Mouse (Mus musculus): Measurements from ENCODE around the gene Psmd9. TPM values are rescaled to one million over a fixed set of nuclear protein-coding genes. Genes with fewer than 3 reads are reported as not detected.

The Psmd9 gene
- polyA plus RNA-seq, 1 experiment, result 36.3 TPM

- Histone ChIP-seq H3K4me3 (ENCODE audit: control insufficient read depth, low read depth, low read length) (no peak overlapping the region), H3K27me3 (ENCODE audit: control insufficient read depth, insufficient read depth, low read length) (no peaks in the 10 kb centered on the region), H3K27ac (ENCODE audit: control insufficient read depth, insufficient read depth, low read depth, low read length) (no peak overlapping the region), H3K36me3 (ENCODE audit: control insufficient read depth, insufficient read depth, low read length) (no peaks in the 10 kb centered on the region; the same call in 1 of the 2 replicates), H3K4me1 (ENCODE audit: control insufficient read depth, insufficient read depth, low read length) (no peaks in the 10 kb centered on the region)
- TF ChIP-seq CTCF (IDR thresholded peaks at IDR 0.05; ENCODE audit: control insufficient read depth, insufficient read depth, insufficient replicate concordance, low read depth, low read length), result no peak; the same call in 1 of the 2 replicates
- no peak for TF ChIP-seq POLR2A (IDR thresholded peaks at IDR 0.05; ENCODE audit: control insufficient read depth, low read depth, low read length)
These were observed 127.1 kb downstream of the Psmd9 start for GRCm38 (mm10) chr5:123296224-123296806.

GRCm38 (mm10) chr5:123296972-123297754, 128.0 kb downstream of the Psmd9 start:
- no peaks in the 10 kb centered on the region for H3K4me1 ChIP-seq (ENCODE audit: control insufficient read depth, insufficient read depth, low read length)
- TF ChIP-seq POLR2A (IDR thresholded peaks at IDR 0.05; ENCODE audit: control insufficient read depth, low read depth, low read length) (no peak), CTCF (IDR thresholded peaks at IDR 0.05; ENCODE audit: control insufficient read depth, insufficient read depth, insufficient replicate concordance, low read depth, low read length) (no peak)

GRCm38 (mm10) chr5:123297830-123298229, 128.6 kb downstream of the Psmd9 start:
- H3K27me3 ChIP-seq (ENCODE audit: control insufficient read depth, insufficient read depth, low read length), result no peaks in the 10 kb centered on the region
- no peaks in the 10 kb centered on the region for H3K4me1 ChIP-seq (ENCODE audit: control insufficient read depth, insufficient read depth, low read length)
- H3K27ac ChIP-seq (ENCODE audit: control insufficient read depth, insufficient read depth, low read depth, low read length), result no peak overlapping the region
- TF ChIP-seq POLR2A (IDR thresholded peaks at IDR 0.05; ENCODE audit: control insufficient read depth, low read depth, low read length) (no peak), CTCF (IDR thresholded peaks at IDR 0.05; ENCODE audit: control insufficient read depth, insufficient read depth, insufficient replicate concordance, low read depth, low read length) (no peak)
- H3K36me3 ChIP-seq (ENCODE audit: control insufficient read depth, insufficient read depth, low read length), result no peaks in the 10 kb centered on the region; the same call in 1 of the 2 replicates
- H3K4me3 ChIP-seq (ENCODE audit: control insufficient read depth, low read depth, low read length), result no peak overlapping the region

More at GRCm38 (mm10) chr5:123296972-123297754, 128.0 kb downstream of the Psmd9 start:
- Histone ChIP-seq H3K27me3 (ENCODE audit: control insufficient read depth, insufficient read depth, low read length) (no peaks in the 10 kb centered on the region), H3K4me3 (ENCODE audit: control insufficient read depth, low read depth, low read length) (no peak overlapping the region; the same call in 1 of the 2 replicates), H3K27ac (ENCODE audit: control insufficient read depth, insufficient read depth, low read depth, low read length) (no peak overlapping the region), H3K36me3 (ENCODE audit: control insufficient read depth, insufficient read depth, low read length) (no peaks in the 10 kb centered on the region; the same call in 1 of the 2 replicates)

- no peaks in the 10 kb centered on the region for H3K27me3 ChIP-seq (ENCODE audit: control insufficient read depth, insufficient read depth, low read length)
- no peaks in the 10 kb centered on the region; the same call in 1 of the 2 replicates for H3K36me3 ChIP-seq (ENCODE audit: control insufficient read depth, insufficient read depth, low read length)
These were observed 129.3 kb downstream of the Psmd9 start for GRCm38 (mm10) chr5:123298526-123298925.

More at GRCm38 (mm10) chr5:123298526-123298925, 129.3 kb downstream of the Psmd9 start:
- TF ChIP-seq CTCF (IDR thresholded peaks at IDR 0.05; ENCODE audit: control insufficient read depth, insufficient read depth, insufficient replicate concordance, low read depth, low read length) (no peak), POLR2A (IDR thresholded peaks at IDR 0.05; ENCODE audit: control insufficient read depth, low read depth, low read length) (no peak)
- Histone ChIP-seq H3K4me1 (ENCODE audit: control insufficient read depth, insufficient read depth, low read length) (no peaks in the 10 kb centered on the region), H3K4me3 (ENCODE audit: control insufficient read depth, low read depth, low read length) (no peak overlapping the region), H3K27ac (ENCODE audit: control insufficient read depth, insufficient read depth, low read depth, low read length) (no peak overlapping the region)

Other genes with a start within 250 kb of the Psmd9 start
- 48.7 and 50.9 TPM in 2 replicates for gene Kdm2b, start 179.6 kb upstream of the Psmd9 start, polyA plus RNA-seq (2012; rRNA removed)
- gene Orai1, start 154.3 kb upstream of the Psmd9 start, polyA plus RNA-seq (2012; rRNA removed), result 68.0 and 71.3 TPM in 2 replicates
- 272 and 285 TPM in 2 replicates for gene Morn3, start 122.4 kb upstream of the Psmd9 start, polyA plus RNA-seq (2012; rRNA removed)
- 0.94 and 1.2 TPM in 2 replicates for gene Tmem120b, start 101.0 kb upstream of the Psmd9 start, polyA plus RNA-seq (2012; rRNA removed)
- gene Rhof, start 36.7 kb upstream of the Psmd9 start, polyA plus RNA-seq (2012; rRNA removed), result 0.78 and 1.1 TPM in 2 replicates
- 11.3 and 13.7 TPM in 2 replicates for gene Setd1b, start 27.2 kb upstream of the Psmd9 start, polyA plus RNA-seq (2012; rRNA removed)
- 1.7 TPM in 2 replicates for gene Hpd, start 13.3 kb downstream of the Psmd9 start, polyA plus RNA-seq (2012; rRNA removed)
- 45.1 and 46.7 TPM in 2 replicates for gene Wdr66, start 82.7 kb downstream of the Psmd9 start, polyA plus RNA-seq (2012; rRNA removed)
- gene Bcl7a, start 174.4 kb downstream of the Psmd9 start, polyA plus RNA-seq (2012; rRNA removed), result 0.73 and 0.88 TPM in 2 replicates
- gene Mlxip, start 225.4 kb downstream of the Psmd9 start, polyA plus RNA-seq (2012; rRNA removed), result 17.4 and 18.8 TPM in 2 replicates

Data from testis, adult 2 months (tissue).